Mouse (Mus musculus): ENCODE measurements around the gene Dnaja4. TPM values are rescaled to one million over a fixed set of nuclear protein-coding genes. Genes with fewer than 3 reads are reported as not detected.
"Not testable (repeated sequence)": the region's sequence is repeated elsewhere in the genome, so short reads cannot be mapped to it uniquely, and the experiment has no call there.

The Dnaja4 gene
- polyA plus RNA-seq, 1 experiment from 2014 or later = 0.69 TPM

DNA sequence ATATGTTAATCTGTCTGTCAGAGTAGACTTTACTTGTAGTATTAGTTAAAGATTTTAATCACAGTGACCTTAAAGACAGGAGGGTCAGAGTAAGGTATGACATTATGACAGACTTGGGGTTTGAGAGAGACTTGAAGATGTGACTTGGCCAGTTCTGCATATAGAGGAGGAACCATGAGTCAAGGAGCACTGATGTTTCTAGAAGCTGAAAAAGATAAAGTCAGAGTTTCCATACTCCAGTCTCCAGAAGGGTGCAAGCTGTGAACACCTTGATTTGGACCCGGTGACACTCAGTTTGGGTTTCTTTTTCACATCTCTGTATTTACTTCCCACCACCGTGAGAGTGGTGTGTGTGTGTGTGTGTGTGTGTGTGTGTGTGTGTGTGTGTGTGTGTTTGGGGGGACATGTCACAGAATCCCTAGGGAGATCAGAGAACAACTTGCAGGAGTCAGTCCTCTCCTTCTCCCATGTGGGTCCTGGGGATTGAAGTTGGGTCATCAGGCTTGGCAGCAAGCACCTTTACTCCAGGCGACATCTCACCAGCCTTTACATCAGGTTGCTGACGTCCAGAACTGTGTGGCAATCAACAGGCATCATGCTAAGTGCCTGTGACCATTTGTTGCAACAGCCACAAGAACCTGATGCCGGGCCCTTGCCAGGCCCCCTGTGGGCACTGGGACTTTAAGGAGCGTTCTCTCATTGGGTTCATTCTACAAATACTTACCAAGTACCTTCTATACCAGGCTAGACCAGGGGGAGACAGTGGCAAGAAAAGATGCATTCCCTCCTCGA lies 14.7 kb upstream of the Dnaja4 start:
- 88% methylated on average over 6 of the region's 7 CpGs for WGBS (ENCODE audit: missing documents)
- no peaks in the 10 kb centered on the region for H3K36me3 ChIP-seq (ENCODE audit: inconsistent target)

DNA sequence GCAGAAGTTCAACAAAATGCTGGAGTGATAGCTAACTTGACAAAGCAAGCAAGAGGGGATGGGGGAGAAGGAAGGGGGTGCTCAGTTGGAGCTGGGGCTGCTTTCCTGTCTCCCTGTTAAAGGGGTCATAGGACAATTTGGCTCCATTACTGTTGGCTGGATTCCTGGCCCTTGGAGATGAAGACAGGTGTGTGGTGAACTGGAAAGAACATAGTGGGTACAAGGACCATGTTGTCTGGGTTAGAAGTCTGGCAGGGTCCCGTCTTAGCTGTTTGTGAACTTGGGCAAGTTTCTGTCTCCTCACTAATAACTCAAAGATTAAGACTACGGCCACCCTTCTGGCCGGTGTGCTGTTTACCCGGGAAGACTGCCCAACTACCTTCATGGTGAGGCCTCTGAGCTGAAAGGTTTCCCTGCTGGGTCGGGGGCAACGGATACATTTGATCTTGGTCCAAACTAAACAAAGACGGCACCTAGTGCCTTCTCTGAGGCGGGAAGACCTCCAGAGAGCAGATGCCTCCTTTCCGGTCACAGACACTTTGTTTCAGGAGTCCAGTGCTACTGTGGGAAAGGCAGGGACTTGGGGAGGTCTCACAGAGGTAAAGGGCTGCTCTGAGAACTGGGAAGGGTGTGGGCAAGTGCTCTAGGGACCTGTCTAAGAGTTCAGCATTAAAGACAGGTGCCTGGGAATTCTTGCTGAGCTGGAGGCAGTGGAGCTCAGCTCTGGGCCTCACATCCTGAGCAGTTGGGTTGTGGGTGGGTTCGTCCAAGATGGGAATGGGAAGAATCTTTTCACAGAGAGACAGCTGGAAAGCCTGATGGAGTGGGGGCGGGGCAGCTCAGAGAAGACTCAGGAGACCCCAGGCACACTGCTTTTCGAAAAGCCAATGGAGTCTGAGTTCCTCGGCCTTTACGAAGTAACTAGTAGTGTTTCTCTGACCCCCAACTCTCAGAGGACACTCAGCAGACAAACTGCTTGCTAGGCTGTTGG lies 11.1 kb upstream of the Dnaja4 start:
- 93% methylated on average over 14 of the region's 14 CpGs for WGBS (ENCODE audit: missing documents)
- H3K27ac ChIP-seq = no peak overlapping the region
- no peaks in the 10 kb centered on the region for H3K79me2 ChIP-seq (ENCODE audit: inconsistent target)
- H3K4me3 ChIP-seq (ENCODE audit: inconsistent target) = no peak overlapping the region
- no peaks in the 10 kb centered on the region for H3K36me3 ChIP-seq (ENCODE audit: inconsistent target)

More for the DNA sequence above, 14.7 kb upstream of the Dnaja4 start:
- Histone ChIP-seq H3K79me2 (ENCODE audit: inconsistent target) (no peaks in the 10 kb centered on the region), H3K27ac (no peak overlapping the region), H3K4me3 (ENCODE audit: inconsistent target) (no peak overlapping the region)

DNA sequence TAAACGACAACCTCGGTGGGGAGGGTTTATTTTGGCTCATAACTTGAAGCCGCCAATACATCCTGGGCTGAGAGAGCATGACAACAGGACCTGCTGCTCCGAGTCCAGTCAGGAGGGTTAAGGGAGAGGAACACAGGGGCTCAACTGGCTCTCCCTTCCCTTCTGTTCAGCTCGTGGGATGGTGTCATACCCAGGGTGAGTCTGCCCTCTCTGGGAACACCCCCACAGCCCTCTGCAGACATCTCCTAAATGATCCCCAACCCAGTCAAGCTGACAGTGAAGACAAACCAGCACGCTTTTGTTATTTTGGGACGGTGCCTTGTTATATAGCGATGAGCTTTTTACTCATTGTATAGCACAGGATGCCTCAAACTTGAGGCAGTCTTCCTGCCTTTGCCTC lies 9.2 kb upstream of the Dnaja4 start:
- Histone ChIP-seq H3K27ac (no peak overlapping the region), H3K4me3 (ENCODE audit: inconsistent target) (no peak overlapping the region), H3K36me3 (ENCODE audit: inconsistent target) (no peaks in the 10 kb centered on the region), H3K79me2 (ENCODE audit: inconsistent target) (no peaks in the 10 kb centered on the region)
- 86% methylated on average over 8 of the region's 8 CpGs for WGBS (ENCODE audit: missing documents)

DNA sequence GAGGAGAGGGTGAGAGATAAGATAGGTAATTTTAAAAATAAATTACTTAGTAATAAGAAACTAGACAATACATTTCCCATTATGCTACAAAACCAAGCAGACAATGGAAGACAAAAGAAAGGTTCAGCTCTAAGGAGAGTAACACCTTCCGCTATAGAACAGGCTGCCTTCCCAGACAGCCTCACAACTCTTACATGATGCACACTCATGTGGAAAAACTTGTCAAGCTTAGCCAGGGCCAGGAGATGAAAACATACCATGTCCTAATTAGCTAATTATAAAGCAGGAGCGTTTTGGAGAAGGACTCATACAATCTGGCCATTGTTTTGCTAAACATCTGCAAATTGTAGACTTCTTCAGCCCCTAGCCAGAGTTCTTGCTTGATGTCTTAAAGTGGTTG lies 8.0 kb upstream of the Dnaja4 start:
- H3K4me3 ChIP-seq (ENCODE audit: inconsistent target); H3K79me2 ChIP-seq (ENCODE audit: inconsistent target); H3K36me3 ChIP-seq (ENCODE audit: inconsistent target); H3K27ac ChIP-seq: not testable (repeated sequence)
- 100% methylated on average over 1 of the region's 2 CpGs for WGBS (ENCODE audit: missing documents)

DNA sequence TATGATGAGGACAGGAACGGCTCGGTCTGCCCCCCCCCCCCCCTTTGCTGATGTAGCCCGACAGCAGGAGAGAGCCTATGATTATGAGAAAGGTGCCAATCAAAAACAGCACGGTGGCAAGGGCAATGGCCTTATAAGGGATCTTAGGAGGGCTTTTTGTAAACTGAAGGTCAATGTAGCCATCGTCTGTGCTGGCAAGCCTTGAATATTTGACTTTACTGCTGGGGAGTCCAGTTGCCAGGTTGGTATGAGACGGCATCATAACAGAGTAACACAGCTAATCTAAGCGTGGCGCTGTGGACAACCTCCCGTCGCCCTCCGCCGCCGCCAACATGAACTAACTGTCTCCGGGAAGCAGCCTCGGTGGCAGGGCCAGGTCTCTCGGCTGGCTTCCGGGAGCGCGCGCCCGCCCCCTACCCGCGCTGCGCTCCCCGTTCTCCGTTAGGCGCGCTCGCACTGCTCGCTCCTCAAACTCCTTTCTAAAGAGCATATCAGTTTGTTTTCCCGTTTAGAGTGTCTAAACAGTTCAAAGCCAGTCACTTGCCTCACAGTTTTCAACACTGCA lies 7.3 kb upstream of the Dnaja4 start:
- 3% methylated on average over 28 of the region's 31 CpGs for WGBS (ENCODE audit: missing documents)
- H3K79me2 ChIP-seq (ENCODE audit: inconsistent target); H3K27ac ChIP-seq; H3K36me3 ChIP-seq (ENCODE audit: inconsistent target); H3K4me3 ChIP-seq (ENCODE audit: inconsistent target): not testable (repeated sequence)

DNA sequence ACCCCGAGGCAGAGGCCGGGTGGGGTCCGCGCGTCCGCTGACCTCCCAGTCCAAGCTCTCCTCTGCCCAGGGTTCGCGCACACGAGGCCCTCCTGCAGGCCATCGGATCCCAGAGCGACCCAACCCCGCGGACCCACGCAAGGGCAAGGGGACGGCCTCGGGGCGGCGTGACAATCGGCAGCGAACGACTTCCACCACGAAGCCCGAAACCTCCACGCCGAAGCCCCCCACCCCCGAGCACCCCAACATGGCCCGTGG lies 343 bp downstream of the Dnaja4 start:
- WGBS (ENCODE audit: missing documents) = 17% methylated on average over 27 of the region's 27 CpGs
- Histone ChIP-seq H3K36me3 (ENCODE audit: inconsistent target) (no peaks in the 10 kb centered on the region), H3K79me2 (ENCODE audit: inconsistent target) (no peaks in the 10 kb centered on the region), H3K4me3 (ENCODE audit: inconsistent target) (no peak overlapping the region), H3K27ac (no peak overlapping the region)

DNA sequence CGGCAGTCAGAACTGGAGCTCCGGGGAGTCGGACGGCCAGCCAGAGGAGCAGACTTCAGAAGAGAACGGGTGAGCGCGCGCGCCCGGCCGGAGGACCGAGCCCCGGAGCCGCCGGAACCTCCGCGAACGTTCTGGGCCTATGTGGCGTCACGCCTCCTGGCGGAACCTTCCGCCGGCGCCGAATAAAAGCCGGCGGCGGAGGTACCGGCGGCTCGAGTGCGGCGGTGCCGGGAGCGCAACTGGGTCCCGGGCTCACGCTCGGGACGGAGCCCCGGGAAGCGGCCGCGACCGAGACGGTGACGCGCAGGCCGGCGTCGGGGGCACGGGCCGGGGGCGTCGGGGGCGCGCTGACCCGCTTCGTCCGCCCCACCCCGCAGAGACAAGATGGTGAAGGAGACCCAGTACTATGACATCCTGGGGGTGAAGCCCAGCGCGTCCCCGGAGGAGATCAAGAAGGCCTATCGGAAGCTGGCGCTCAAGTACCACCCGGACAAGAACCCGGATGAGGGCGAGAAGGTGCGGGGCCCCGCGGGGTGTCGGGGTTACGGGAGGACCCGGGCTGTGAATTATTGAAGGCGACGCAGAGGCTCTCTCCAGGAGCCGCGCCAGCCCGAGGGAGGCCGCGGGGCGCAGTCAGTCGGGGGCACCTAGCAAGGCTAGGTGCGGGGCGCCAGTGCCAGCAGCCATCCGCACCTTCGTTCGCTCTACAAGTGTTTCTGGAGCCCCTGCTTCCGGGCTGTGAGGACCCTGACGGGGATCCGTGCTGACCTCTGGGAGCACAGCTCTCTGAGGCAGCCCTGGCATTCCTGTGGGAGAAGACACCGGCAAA lies 886 bp downstream of the Dnaja4 start:
- H3K4me3 ChIP-seq (ENCODE audit: inconsistent target) = no peak overlapping the region
- H3K27ac ChIP-seq = no peak overlapping the region
- WGBS (ENCODE audit: missing documents) = under 1% methylated on average over 92 of the region's 92 CpGs

DNA sequence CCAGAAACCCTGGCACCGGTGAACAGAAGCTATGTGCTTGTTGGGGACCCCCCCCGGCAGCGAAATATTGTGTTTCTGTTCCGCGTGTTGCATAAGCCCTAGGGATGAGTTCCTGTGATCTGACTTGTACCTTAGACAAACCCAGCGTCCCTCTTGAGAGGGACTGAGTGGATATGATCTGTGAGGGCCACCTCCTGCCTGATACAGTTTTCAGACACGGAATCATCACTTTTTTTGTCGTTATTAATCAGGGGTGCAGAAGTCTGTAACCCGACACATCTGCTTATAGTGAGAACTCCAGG lies 1.5 kb downstream of the Dnaja4 start:
- no peak overlapping the region for H3K4me3 ChIP-seq (ENCODE audit: inconsistent target)
- H3K27ac ChIP-seq = no peak overlapping the region
- H3K36me3 ChIP-seq (ENCODE audit: inconsistent target) = no peaks in the 10 kb centered on the region
- WGBS (ENCODE audit: missing documents) = 14% methylated on average over 9 of the region's 9 CpGs
- no peaks in the 10 kb centered on the region for H3K79me2 ChIP-seq (ENCODE audit: inconsistent target)

More for the DNA sequence above, 886 bp downstream of the Dnaja4 start:
- H3K36me3 ChIP-seq (ENCODE audit: inconsistent target) = no peaks in the 10 kb centered on the region
- no peaks in the 10 kb centered on the region for H3K79me2 ChIP-seq (ENCODE audit: inconsistent target)

DNA sequence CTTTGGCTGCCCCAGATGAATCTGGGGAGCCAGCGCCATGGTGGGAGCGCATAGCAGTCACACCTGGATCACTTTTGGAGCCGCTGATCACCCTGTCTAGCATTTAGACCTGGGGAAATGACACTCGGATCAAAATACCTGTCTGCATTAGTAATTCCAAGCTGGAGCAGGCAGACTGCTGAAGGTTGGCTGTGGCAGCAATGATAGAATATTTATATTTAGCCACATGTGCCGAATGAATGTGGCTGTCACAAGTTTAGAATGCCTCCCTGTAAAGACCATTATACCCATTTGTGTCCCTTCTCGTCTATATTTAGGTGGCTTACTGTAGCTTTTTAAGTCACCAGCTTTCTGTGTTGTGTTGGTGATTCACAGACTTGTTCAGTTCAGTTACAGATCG lies 2.1 kb downstream of the Dnaja4 start:
- Histone ChIP-seq H3K4me3 (ENCODE audit: inconsistent target) (no peak overlapping the region), H3K36me3 (ENCODE audit: inconsistent target) (no peaks in the 10 kb centered on the region), H3K27ac (no peak overlapping the region), H3K79me2 (ENCODE audit: inconsistent target) (no peaks in the 10 kb centered on the region)
- 95% methylated on average over 7 of the region's 7 CpGs for WGBS (ENCODE audit: missing documents)

DNA sequence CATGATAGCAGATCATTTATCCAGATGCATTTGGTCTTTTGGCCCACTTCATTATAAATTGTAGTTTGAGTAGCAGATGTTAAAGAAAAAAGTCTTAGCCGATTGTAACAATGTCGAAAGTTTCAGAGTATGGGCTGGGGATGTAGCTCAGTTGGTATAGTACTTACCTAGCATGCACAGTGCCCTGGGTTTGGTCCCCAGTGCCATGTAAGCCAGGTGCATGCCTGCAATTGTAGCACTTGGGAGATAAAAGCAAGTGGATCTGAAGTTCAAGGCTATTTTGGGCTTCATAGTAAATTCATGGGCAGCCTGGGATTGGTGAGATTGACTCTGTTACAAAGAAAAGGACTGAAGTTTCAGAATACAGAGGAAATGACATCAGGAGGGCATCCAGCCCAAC lies 3.9 kb downstream of the Dnaja4 start:
- Histone ChIP-seq H3K4me3 (ENCODE audit: inconsistent target) (no peak overlapping the region), H3K79me2 (ENCODE audit: inconsistent target) (no peaks in the 10 kb centered on the region), H3K36me3 (ENCODE audit: inconsistent target) (no peaks in the 10 kb centered on the region), H3K27ac (no peak overlapping the region)
- 92% methylated on average over 2 of the region's 2 CpGs for WGBS (ENCODE audit: missing documents)

DNA sequence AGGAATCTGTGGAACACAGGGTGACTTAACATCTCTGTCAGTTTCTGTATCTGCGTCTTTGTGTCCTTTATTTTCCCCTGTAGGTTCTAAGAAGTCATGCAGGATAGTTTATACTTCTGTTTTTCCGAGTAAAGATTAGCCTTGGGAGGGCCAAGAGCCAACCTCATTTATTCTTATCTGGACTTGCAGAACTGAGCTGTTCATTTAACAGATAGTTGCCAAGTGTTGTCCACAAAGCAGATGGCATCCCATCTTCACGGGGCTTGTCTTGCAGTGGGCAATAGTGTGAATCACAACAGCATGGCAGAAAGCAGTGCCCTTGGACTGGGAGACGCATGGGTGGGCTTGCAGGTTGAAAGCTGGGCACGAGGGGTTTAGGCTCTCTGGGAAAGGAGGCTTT lies 5.7 kb downstream of the Dnaja4 start:
- H3K4me3 ChIP-seq (ENCODE audit: inconsistent target) = no peak overlapping the region
- WGBS (ENCODE audit: missing documents) = 82% methylated on average over 5 of the region's 5 CpGs
- H3K79me2 ChIP-seq (ENCODE audit: inconsistent target) = no peaks in the 10 kb centered on the region
- H3K27ac ChIP-seq = no peak overlapping the region
- H3K36me3 ChIP-seq (ENCODE audit: inconsistent target) = no peaks in the 10 kb centered on the region

DNA sequence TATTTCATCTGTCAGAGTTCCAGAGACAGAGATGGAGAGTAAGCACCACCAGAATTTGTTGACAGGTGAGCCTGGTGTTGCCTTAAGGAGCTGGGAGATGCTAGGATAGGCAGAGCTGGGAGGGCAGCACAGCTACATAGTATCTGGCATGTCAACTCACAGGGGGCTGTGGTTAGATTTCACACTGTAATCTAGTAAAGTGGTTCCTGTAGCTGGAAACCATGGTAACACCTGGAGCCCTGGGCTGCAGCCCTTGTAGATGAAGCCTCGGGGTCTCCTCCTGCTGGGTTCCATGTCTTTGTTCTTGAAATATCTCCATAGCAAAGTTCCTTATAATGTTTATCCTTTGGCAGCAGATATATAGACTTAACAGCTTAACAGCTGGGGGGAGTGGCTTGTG lies 6.9 kb downstream of the Dnaja4 start:
- H3K79me2 ChIP-seq (ENCODE audit: inconsistent target) = no peaks in the 10 kb centered on the region
- H3K27ac ChIP-seq = no peak overlapping the region

DNA sequence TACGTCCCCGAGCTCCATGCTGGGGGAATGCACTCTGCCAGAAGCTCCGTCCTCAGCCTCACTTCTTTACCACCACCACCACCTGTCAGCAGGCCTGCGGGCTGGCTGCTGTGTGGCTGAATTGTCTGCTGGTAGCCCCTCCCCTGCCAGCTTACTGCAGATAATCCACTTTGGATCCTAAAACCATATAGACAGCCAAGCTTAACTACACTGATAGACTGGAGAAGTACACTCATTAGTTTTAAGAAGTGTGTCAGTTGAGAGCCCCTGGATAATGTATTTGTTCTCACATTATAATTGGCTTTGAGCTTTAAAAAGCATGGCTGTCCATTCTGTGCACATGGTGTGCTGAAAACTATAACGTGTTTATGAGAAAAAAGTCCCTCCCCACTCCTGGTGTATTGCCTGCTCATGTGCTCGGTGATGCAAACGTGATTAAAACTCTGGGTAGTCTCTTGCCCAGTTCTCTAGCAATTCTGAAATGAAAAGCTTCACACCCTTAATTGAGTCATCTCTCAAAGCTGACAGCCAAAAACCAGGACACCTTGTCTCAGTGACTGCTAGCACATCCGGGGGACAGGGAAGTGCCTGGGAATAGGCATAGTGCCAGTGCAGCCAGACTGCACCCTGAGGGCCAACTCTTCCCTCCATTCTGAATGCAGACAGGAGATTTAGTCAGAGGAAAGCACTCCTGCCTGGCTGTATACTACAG lies 8.8 kb downstream of the Dnaja4 start:
- no peaks in the 10 kb centered on the region for H3K79me2 ChIP-seq (ENCODE audit: inconsistent target)
- no peaks in the 10 kb centered on the region for H3K36me3 ChIP-seq (ENCODE audit: inconsistent target)
- no peak overlapping the region for H3K4me3 ChIP-seq (ENCODE audit: inconsistent target)
- no peak overlapping the region for H3K27ac ChIP-seq
- WGBS (ENCODE audit: missing documents) = 93% methylated on average over 8 of the region's 8 CpGs

More for the DNA sequence above, 6.9 kb downstream of the Dnaja4 start:
- H3K4me3 ChIP-seq (ENCODE audit: inconsistent target) = no peak overlapping the region
- H3K36me3 ChIP-seq (ENCODE audit: inconsistent target) = no peaks in the 10 kb centered on the region
- 83% methylated on average over 1 of the region's 1 CpGs for WGBS (ENCODE audit: missing documents)

DNA sequence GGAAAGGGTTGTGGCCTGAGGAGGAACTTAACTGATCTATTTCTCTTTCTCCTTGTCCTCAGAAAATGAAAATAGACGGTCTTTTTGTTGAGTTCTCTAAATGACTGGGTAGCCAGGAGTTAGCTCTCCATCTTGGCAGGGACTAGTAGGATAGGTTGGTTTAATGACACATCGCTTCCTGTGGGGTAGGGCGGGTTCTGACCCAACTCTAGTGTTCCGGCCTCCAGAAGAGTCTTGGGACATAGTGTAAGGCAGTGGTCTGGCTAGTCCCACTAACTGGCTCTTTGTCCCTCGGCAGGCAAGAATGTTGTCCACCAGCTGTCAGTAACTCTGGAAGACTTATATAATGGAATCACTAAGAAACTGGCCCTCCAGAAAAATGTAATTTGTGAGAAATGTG lies 9.4 kb downstream of the Dnaja4 start:
- no peak overlapping the region for H3K4me3 ChIP-seq (ENCODE audit: inconsistent target)
- H3K36me3 ChIP-seq (ENCODE audit: inconsistent target) = no peaks in the 10 kb centered on the region
- WGBS (ENCODE audit: missing documents) = 91% methylated on average over 5 of the region's 5 CpGs
- H3K79me2 ChIP-seq (ENCODE audit: inconsistent target) = no peaks in the 10 kb centered on the region
- H3K27ac ChIP-seq = no peak overlapping the region
